Mouse (Mus musculus): ENCODE measurements around the gene 4921536K21Rik.

GRCm38 (mm10) chr11:3920476-3920875 is 25.6 kb upstream of the 4921536K21Rik start:
- TF ChIP-seq CTCF (IDR thresholded peaks at IDR 0.05; ENCODE audit: low read depth) (no peak), EP300 (IDR thresholded peaks at IDR 0.05; ENCODE audit: low read depth) (no peak)
